Mouse (Mus musculus) kidney, postnatal 10 days (tissue): Measurements from ENCODE around the gene Adam6b.
"Not testable (repeated sequence)": the region's sequence is repeated elsewhere in the genome, so short reads cannot be mapped to it uniquely, and the experiment has no call there.

Experiments used
- DNase-seq: peaks from one replicate; pipeline ENCODE4 v3.0.0; 2021; ENCODE audit warnings: mixed read lengths

Gene Adam6b

GRCm38 (mm10) chr12:113489211-113489610 lies at the start of gene Adam6b:
Adam6b (plus strand) TSS chr12:113489511.
- not testable (repeated sequence) for DNase-seq

GRCm38 (mm10) chr12:113446061-113446460 lies 43.2 kb upstream of the Adam6b start:
- DNase-seq, result no peak

GRCm38 (mm10) chr12:113476164-113476563 lies 13.1 kb upstream of the Adam6b start:
- DNase-seq, result no peak

GRCm38 (mm10) chr12:113482147-113482546 lies 7.2 kb upstream of the Adam6b start:
- no peak for DNase-seq

- no peak for DNase-seq
Measured at GRCm38 (mm10) chr12:113482661-113483389, 6.5 kb upstream of the Adam6b start.

- no peak for DNase-seq
Measured at GRCm38 (mm10) chr12:113483492-113484162, 5.7 kb upstream of the Adam6b start.

- peak; percentile 10 for DNase-seq
Measured at GRCm38 (mm10) chr12:113484971-113485485, 4.3 kb upstream of the Adam6b start.

- DNase-seq, result peak; percentile 78
Measured at GRCm38 (mm10) chr12:113487693-113488092, 1.6 kb upstream of the Adam6b start.

GRCm38 (mm10) chr12:113525901-113526300 lies 36.6 kb downstream of the Adam6b start:
- no peak for DNase-seq
